Mouse (Mus musculus): ENCODE data around the gene Gucd1.
"Not testable (repeated sequence)": the region's sequence is repeated elsewhere in the genome, so short reads cannot be mapped to it uniquely, and the experiment has no call there.

Gucd1 gene

GRCm38 (mm10) chr10:75438132-75438810, 79.5 kb downstream of the Gucd1 start:
- DNase-seq (ENCODE audit: low read depth in 2 of 2, low spot score in 2 of 2) = no peak

- no peak for DNase-seq (ENCODE audit: low read depth in 2 of 2, low spot score in 2 of 2)
Observed at GRCm38 (mm10) chr10:75437284-75437683, 80.5 kb downstream of the Gucd1 start.

GRCm38 (mm10) chr10:75436604-75437217, 81.1 kb downstream of the Gucd1 start:
- DNase-seq (ENCODE audit: low read depth in 2 of 2, low spot score in 2 of 2) = peak; percentile 82 to 87

GRCm38 (mm10) chr10:75430633-75431032, 87.1 kb downstream of the Gucd1 start:
- no peak for DNase-seq (ENCODE audit: low read depth in 2 of 2, low spot score in 2 of 2)

- DNase-seq (ENCODE audit: low read depth in 2 of 2, low spot score in 2 of 2) = no peak
Observed at GRCm38 (mm10) chr10:75430147-75430537, 87.6 kb downstream of the Gucd1 start.

GRCm38 (mm10) chr10:75429522-75430146, 88.1 kb downstream of the Gucd1 start:
- no peak for DNase-seq (ENCODE audit: low read depth in 2 of 2, low spot score in 2 of 2)

GRCm38 (mm10) chr10:75429004-75429380, 88.8 kb downstream of the Gucd1 start:
- DNase-seq (ENCODE audit: low read depth in 2 of 2, low spot score in 2 of 2) = no peak

- no peak for DNase-seq (ENCODE audit: low read depth in 2 of 2, low spot score in 2 of 2)
Observed at GRCm38 (mm10) chr10:75428049-75429003, 89.4 kb downstream of the Gucd1 start.

GRCm38 (mm10) chr10:75424498-75424901, 93.3 kb downstream of the Gucd1 start:
- no peak for DNase-seq (ENCODE audit: low read depth in 2 of 2, low spot score in 2 of 2)

- DNase-seq (ENCODE audit: low read depth in 2 of 2, low spot score in 2 of 2) = no peak
Observed at GRCm38 (mm10) chr10:75418747-75419146, 99.0 kb downstream of the Gucd1 start.

GRCm38 (mm10) chr10:75417363-75418042, 100.3 kb downstream of the Gucd1 start:
- DNase-seq (ENCODE audit: low read depth in 2 of 2, low spot score in 2 of 2) = peak in 1 of 2 experiments; percentile 34

- DNase-seq (ENCODE audit: low read depth in 2 of 2, low spot score in 2 of 2) = no peak
Observed at GRCm38 (mm10) chr10:75414925-75415324, 102.8 kb downstream of the Gucd1 start.

GRCm38 (mm10) chr10:75412114-75413103, 105.4 kb downstream of the Gucd1 start:
- no peak for DNase-seq (ENCODE audit: low read depth in 2 of 2, low spot score in 2 of 2)

GRCm38 (mm10) chr10:75411343-75412113, 106.2 kb downstream of the Gucd1 start:
- not testable (repeated sequence) for DNase-seq (ENCODE audit: low read depth in 2 of 2, low spot score in 2 of 2)

GRCm38 (mm10) chr10:75407741-75408140, 110.0 kb downstream of the Gucd1 start:
- DNase-seq (ENCODE audit: low read depth in 2 of 2, low spot score in 2 of 2) = no peak

- DNase-seq (ENCODE audit: low read depth in 2 of 2, low spot score in 2 of 2) = no peak
Observed at GRCm38 (mm10) chr10:75406755-75407154, 111.0 kb downstream of the Gucd1 start.

GRCm38 (mm10) chr10:75405916-75406315, 111.9 kb downstream of the Gucd1 start:
- peak in 1 of 2 experiments; percentile 8 for DNase-seq (ENCODE audit: low read depth in 2 of 2, low spot score in 2 of 2)

- no peak for DNase-seq (ENCODE audit: low read depth in 2 of 2, low spot score in 2 of 2)
Observed at GRCm38 (mm10) chr10:75400958-75401357, 116.8 kb downstream of the Gucd1 start, which contains the start of gene Upb1. Gene Upb1 (plus strand): TSS chr10:75401115.

- DNase-seq (ENCODE audit: low read depth in 2 of 2, low spot score in 2 of 2) = no peak
Observed at GRCm38 (mm10) chr10:75396966-75397365, 120.8 kb downstream of the Gucd1 start.
